Mouse (Mus musculus): ENCODE measurements around the gene Dnali1.

The Dnali1 gene

DNA sequence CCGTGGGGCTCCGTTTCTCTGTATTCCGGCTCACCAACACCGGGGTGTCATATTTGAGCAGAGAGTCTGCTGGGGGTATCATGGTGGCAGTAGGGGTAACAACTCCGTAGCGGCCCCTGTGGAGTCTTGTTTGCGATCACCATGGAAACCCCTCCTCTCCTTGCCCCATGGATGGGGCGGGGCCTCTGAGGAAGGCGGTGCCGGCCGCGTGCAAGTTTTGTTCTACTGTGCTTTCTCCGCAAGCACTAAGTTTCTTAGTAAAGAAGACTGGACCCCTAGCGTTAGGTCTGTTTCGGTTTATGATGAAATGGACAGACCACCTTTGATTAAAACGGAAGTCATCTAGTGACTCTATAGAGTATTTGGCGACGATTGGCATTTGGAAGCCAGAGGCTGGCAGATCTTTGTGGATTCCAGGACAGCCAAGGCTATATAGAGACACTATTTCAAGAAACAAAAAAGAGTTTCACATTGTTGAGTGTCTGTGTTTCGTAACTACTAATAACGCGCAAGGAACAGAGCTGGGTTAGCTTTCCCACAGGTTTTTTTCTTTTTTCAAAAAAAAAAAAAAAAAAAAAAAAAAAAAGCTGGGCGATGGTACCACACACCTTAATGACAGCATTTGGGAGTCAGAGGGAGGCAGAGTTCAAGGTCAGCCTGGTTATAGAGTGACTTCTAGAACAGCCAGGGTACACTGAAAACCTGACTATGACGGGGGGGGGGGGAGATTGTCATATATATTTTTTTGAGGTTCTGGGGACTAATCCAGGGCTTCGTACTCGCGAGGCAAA is at the start of gene Dnali1:
Gene Dnali1, minus strand, starts transcription at position 187 of the 791 bp plus-strand sequence.
- in situ Hi-C loops (cut with MboI) = loop anchor here (25.0 kb wide), 1 partner anchor 128 kb away; the partner anchor contains the start of genes 9930104L06Rik and Cdca8

DNA sequence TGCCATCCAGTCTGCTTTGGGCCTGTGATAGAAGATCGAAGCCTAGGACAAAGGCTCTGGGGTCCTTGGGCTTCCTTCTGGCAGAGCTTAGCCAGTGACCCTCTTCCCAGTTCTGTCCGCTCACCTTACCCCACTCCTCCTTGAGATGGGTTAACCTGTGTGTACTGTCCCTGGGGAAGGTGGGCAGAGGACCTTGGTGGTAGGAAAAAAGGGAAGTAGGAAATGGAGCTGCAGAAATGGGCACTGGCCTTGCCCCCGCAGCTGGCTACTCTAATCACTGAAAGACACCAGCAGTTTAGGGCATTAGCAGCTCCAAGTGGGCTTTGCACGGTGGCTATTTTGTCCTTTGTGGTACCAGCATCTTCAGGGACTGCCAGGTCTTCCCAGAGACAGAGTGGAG is 49.6 kb upstream of the Dnali1 start:
- in situ Hi-C loops (cut with MboI) = loop anchor here (10.0 kb wide), 1 partner anchor 170 kb away; no protein-coding TSS in a partner anchor

DNA sequence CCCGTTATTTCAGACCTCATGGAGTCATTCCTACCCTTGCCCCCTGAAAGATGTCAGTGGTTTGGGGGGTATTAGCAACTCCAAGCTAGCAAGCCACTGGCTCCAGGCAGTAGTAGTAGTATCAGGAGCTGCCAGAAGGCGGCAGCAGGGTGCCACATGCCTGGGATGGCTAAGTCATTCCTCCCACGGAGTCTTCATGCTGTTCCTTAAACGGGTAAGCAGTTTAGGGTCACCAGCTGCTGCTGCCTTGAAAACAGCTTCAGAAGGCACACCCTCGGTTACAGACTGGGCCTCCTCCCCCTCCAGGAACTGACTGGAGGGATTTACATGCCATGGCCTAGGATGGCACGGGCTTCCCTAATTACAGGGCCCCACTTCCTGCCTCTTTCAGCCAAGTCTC is 49.1 kb upstream of the Dnali1 start:
- in situ Hi-C loops (cut with MboI) = loop anchor here (10.0 kb wide), 1 partner anchor 170 kb away; no protein-coding TSS in a partner anchor

DNA sequence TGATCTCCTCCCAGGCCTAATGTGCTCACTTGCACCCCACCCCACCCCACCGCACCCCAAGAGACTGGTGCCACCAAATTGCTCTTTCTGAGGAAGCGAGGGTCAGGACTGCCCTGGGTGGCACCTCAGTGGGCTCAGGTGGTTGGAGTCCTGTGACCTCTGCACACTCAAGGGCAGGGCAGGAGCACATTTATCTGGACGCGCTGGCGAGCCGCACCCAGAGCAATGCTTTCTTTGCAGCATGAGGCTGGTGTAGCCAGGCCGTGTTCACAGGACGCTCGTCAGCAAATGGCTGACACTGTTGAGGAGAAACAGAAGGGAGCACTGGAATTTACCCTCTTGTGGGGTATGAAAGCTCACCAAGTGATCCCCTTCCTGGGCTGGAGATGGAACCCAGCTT is 39.9 kb upstream of the Dnali1 start:
- in situ Hi-C loops (cut with MboI) = no loop called here

DNA sequence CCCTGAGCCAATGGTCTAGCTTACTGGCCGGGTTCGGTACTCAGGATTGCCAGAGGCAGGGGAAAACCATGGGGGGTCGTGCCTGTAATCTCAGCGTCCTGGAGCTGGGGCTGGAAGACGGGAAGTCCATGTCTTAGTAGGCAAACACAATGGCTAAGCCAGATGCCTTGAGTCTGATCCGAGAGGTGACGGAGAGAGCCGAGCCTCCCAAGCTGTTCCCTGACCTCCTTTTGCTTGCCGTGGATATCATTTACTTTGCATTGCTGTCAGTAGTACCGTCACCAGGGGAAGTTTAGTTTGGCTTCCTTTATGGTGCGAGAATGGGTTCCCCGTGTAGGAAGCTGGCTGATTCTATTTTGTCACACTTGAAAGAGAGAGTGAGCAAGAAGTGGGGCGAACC is 35.8 kb upstream of the Dnali1 start:
- in situ Hi-C loops (cut with MboI) = no loop called here

DNA sequence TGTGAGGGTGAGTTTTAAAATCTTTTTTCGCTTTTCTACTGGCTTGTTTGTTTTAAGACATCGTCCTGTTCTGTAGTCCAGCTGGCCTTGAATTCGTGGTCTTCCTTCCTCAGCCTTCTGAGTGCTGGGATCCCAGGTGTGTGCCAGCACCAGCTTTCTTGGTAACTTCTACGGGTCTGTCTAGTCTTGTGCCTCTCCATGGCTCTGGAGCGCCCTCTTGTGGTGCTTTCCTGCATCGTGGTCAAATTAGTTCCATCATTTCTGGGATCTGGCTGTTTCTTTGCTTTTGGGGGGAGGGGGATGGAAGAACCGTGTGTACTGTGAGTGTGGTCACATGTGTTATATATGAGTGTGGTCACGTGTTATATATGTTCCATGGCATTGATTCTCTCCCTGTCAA is 34.0 kb upstream of the Dnali1 start:
- in situ Hi-C loops (cut with MboI) = no loop called here

DNA sequence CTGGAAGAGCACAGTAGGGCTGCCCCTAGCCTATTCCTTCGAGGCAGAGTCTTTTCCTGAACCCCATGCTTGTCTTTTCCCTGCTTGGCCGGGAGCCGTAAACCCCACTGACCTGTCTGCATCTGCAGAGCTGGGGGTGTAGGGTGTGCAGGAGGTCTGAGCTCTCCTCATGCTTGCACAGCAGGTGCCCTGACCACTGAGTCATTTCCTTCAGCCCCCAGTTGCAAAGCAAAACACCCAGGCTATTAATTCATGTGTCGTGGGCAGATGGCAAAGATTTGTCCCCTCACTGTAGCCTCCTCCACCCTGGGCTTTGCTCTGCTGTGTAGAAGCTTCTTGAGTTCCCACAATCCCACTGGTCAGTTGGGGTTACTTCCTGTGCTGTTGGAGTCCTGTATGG is 31.9 kb upstream of the Dnali1 start:
- in situ Hi-C loops (cut with MboI) = no loop called here

DNA sequence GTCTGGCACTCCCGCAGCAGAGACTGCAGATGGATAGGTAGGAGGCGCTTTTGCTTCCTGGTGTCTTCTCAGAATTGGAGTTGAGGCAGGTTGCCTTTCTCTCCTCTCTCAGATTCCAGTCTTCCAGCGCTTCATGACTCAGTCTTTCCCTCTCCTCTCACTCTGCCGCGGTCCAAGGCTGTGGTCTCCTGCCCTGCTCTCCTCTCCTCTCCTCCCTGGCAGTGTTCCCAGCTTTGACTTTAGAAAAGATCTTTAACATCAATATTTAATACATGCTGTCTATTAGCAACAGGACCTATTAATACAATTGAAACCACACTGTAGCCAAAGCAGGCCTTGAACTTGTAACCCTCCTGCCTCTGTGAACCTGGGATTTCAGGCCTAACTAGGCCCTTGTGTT is 30.6 kb upstream of the Dnali1 start:
- in situ Hi-C loops (cut with MboI) = no loop called here

DNA sequence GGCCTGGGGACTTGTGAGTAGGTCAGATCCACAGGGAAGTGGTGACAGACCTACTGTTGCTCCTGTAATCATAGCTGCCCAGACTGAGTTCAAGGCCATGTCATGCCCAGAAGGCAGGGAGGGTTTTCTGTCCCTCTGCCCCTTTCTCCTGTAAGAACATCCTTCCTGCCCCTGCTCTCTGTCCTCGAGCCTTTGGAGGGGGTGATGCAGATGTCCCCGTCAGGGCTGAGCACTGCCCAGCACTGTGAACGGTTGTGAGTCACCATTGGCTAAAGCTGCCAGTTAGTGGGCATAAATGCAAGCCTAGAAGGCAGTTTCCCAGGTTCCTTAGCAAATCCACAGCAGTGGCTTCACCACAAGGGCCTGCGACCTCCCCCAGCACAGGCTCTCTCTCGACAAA is 27.5 kb upstream of the Dnali1 start:
- in situ Hi-C loops (cut with MboI) = no loop called here

DNA sequence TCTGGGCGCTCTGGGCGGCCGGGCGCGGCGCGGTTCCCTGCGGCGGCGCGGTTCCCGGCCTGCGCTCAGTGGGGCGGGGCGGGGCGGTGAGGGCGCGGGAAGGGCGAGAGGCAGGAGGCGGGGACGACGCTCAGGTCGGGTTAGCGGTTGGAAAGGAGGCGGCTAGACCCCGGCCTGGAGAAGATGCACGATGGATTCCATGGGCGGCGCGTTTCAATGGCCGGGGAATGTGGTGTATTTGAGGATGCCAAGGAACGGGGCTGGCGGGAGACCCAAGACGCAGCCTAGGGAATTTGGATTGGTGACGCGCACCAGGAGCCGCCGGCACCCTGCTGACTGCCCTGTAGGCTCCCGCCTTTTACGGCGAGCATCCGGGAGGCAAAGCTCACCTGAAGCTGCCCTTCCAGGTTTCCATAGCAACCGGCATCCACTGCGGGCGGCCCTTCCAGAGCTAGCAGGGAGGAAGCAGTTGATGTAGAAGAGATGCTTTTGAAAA is 19.9 kb upstream of the Dnali1 start:
- in situ Hi-C loops (cut with MboI) = no loop called here

DNA sequence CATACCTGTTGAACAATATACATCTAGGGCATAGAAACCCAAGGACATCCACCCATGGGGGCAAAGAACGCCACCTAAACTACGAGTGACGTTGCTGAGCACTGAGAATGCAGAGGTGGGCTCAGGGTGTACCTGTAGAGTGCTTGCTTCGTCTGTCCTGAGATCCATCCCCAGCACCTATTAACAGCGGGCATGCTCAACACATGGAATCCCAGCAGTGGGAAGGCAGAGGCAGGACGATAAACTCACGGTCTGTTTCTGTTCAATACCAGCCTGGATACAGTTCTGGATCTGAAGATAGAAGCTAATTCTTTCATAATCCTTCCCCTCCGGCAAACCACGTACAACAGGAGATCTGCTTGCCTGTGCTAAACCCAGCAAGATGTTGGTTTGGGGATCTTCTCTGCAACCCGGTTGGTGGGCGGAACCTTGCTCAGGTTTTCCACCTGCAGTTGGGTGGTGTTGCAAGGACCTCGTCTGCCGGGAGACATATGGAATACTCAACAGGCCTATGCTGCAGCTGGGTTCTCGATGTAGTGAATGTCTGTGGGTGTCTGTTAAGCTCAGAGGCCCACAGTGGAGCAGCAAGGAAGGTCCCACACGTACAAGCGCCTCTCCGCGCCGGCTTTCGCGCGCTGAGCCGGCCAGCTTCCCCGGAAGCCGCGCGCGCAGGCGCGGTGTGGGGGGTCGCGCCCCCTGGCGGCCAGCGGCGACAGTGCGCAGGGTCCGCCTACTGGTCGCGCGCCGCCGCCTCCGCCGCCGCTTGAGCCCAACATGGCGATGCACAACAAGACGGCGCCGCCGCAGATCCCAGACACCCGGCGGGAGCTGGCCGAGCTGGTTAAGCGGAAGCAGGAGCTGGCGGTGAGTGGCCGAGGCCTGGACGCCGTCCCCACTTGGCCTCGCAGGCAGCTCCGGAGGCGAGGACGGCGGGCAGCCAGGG is 19.2 kb upstream of the Dnali1 start, which contains the start of gene Meaf6:
Gene Meaf6, plus strand, starts transcription at position 732 of the 943 bp plus-strand sequence.
- in situ Hi-C loops (cut with MboI) = no loop called here

DNA sequence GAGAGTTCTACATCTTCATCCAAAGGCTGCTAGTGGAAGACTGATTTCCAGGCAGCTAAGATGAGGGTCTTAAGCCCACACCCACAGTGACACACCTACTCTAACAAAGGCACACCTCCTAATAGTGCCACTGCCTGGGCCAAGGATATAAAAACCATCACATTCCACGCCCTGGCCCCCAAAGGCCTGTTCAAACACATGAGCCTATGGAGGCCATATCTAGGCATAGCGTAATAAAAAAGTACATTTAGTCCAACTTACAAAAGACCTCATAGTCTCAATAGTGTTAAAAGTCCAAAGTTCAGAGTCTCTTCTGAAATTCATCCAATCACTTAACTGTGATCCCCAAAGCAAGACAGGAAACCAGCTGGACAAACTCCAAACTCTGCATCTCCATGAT is 13.2 kb upstream of the Dnali1 start:
- in situ Hi-C loops (cut with MboI) = no loop called here

DNA sequence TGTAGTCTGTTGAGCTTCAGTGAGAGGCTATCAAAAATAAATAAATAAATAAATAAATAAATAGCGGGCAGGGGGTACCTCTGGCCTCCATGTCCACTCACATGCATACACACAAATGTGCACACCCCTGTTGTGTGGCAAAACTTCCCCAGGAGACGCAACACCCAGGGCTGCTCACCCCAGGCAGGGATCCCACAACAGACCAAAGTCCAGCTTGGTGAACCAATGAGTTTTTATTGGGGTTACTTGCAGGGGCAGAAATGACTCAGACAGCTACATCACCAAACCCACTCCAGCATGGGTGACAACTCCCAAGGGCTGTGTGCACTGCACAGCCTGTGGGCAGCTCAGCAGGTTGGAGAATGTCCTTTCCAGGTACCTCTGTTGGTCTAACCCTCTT is 12.2 kb upstream of the Dnali1 start:
- in situ Hi-C loops (cut with MboI) = no loop called here

DNA sequence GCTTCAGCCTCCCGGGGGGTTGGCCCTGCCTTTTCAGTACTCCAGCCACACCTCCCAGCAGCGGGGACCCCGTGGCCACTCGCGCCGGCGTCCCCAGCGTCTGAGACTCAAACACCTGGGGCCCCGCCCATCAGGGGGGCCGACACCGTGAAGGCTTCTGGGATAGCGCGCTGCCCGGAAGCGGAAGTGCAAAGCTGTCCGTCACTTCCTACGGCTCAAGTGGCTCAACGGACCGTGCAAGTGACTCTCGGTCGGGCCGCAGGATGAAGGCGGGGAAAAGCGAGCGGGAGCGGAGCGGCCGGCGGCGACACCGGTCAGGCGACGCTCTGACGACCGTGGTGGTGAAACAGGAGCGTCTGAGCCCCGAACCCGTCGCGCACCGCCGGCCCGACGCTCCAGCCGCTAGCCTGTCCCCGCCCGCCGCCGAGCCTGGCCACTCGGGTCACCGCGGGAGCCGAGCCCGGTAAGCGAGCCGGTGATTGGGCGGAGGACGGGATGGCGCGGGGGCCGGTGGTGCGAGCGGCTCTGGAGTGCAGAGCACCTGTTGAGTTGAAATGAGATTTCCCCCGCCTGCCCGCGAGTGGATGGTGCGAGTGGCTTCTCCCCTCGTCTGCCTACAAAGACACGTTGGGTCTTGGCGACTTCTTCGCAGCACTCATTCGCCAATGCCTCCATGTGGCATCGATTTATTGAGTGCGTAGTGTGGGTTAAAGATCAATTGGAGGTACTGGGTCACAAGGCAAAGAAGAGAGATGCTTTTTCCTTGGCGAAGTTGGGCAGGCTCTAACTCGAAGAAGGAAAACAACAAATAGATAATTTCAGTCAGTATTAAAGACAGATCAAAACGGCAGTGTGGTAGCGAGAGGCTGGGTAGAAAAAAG is 1.2 kb upstream of the Dnali1 start, which contains the start of gene Snip1:
Gene Snip1, plus strand, starts transcription at position 183 of the 881 bp plus-strand sequence.
- in situ Hi-C loops (cut with MboI) = loop anchor here (25.0 kb wide), 1 partner anchor 129 kb away; the partner anchor contains the start of genes 9930104L06Rik and Cdca8

DNA sequence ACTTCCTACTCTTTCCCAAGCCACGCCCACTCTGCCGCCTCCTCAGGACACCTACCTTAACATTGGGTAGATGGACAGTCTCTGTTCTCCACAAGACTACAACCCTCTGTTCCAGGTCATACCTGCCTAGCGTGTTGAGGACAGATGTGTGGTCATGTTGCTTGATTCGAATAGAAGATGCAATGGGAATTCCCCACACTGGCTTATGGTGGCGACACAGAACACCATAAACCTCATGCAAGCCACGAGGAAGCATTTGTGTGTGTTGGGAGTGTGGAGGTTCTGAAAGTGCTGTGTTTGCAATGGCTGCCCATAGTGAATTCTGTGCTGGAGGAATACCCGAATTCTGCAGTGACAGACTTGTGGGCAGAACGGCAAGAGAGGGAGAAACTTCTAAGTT is 1.7 kb downstream of the Dnali1 start:
- in situ Hi-C loops (cut with MboI) = loop anchor here (25.0 kb wide), 1 partner anchor 127 kb away; the partner anchor contains the start of genes 9930104L06Rik and Cdca8

DNA sequence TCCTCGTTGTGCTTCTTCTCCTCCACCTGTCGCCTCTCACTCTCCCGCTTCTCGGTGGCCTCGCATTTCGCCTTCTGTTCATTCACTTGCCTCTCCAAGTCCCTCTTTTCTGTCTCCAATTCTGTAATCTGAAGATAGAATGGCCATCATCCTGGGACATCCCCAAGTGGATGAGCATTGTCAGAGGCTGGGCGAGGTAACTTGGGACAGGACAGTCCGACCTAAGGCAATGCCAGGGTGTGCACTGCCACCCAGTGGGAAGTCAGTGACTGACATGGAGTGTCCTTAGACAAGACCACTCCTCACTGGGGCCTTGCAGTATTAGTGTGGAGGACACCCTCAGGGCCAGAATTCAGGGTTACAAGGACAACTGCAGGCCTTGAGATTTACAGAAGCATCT is 6.5 kb downstream of the Dnali1 start:
- in situ Hi-C loops (cut with MboI) = loop anchor here (25.0 kb wide), 1 partner anchor 122 kb away; the partner anchor contains the start of genes 9930104L06Rik and Cdca8

DNA sequence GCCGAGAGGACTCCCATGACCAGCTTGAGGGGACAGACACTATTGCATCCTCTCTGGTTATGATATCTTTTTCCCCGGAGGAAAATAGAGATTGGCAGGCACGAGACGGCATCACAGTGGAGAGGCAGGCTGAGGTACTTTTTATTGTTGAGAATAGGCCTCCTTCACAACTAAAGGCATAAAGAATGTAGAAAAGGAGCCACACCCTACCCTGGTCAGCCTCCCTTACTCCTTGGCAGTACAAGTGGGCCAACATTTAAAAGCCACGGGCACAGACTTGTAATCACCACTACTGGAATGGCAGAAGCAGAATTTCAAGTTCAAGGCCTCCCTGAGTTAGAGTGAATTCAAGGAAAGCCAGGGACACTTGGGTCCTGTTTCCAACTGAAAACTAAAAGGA is 7.5 kb downstream of the Dnali1 start:
- in situ Hi-C loops (cut with MboI) = loop anchor here (25.0 kb wide), 1 partner anchor 121 kb away; the partner anchor contains the start of genes 9930104L06Rik and Cdca8

DNA sequence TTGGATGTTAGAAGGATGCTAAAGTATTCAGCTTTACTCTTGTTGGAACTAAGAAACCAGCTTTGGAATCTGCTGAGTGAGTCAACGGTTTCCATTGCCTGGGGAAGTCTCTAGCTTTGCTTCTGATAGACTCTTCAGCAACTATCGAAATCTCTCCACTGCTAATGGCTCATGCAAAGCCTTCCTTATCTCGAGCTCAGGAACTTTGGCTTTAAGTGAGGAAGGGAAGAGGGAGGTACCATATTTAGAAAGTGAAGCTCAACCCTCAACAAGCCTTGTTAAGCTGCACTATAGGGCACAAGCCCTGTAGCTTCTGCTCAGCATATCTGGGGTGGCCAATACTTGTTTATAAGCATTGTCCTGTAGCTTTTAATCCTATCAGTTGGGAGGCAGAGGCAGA is 8.2 kb downstream of the Dnali1 start:
- in situ Hi-C loops (cut with MboI) = loop anchor here (25.0 kb wide), 1 partner anchor 120 kb away; the partner anchor contains the start of genes 9930104L06Rik and Cdca8

DNA sequence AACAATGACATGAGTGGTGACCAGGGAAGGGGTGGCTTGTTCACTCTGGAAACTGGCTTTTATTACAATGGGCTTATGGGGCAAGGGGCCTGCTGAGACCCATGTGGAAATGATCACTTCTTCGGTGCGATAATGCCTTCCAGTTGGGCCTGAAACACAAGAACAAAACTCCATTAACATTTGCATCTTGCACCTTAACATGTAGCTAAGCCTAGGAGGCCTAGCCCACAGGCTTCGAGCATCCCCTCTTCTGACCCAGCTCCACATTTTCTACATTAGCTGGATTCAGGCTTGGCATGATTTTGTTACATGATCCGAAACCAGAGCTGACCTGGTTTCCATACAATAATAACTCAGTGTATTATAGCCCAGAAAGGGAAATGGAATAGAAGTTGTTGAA is 9.0 kb downstream of the Dnali1 start:
- in situ Hi-C loops (cut with MboI) = loop anchor here (25.0 kb wide), 1 partner anchor 119 kb away; the partner anchor contains the start of genes 9930104L06Rik and Cdca8

DNA sequence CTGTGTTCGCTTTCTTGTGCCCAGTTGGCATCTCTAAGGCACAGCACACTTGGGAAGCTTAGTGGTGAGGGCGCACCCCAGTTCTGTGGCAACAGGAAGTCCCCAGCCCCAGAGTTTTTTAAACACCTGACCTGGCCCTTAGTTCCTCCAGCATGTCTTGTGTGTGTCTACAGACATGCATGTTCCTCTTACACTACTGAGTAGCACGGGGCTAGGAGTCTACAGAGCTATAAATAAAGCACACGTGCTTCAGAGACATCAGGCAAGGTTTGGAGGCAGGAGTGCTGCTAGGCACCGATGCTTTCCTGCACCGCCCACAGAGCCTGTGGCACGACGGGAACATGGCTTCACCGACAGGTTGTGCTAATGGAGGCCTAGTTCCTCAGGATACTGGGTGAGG is 10.1 kb downstream of the Dnali1 start:
- in situ Hi-C loops (cut with MboI) = loop anchor here (25.0 kb wide), 1 partner anchor 118 kb away; the partner anchor contains the start of genes 9930104L06Rik and Cdca8

DNA sequence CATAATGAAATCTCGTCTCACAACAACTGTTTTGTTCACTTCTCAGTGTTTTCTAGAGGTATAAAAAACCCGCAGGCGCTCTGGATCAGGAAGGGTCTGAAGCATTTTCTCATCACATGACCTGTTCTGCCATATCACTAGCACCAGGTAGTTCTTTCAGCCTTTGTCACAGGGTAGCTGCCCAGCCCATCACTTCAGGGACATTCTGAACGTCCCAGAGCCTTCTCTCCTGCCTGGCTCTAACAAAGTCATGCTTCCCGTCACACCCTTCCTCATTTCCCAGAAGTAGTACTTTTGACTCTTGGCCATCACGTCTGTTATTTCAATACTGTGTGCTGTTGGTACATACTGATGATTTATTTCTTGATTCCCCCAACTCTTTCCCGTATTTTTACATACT is 21.0 kb downstream of the Dnali1 start:
- in situ Hi-C loops (cut with MboI) = no loop called here
